Mouse (Mus musculus) forebrain, embryonic 12.5 days (tissue): ENCODE data around the gene Chmp5. TPM values are rescaled to one million over a fixed set of nuclear protein-coding genes. Genes with fewer than 3 reads are reported as not detected.

ENCODE experiments used
- ATAC-seq: fragments of 200-750 bp; cut with Nextera tagmentation; 2 replicates; pipeline ENCODE4 v1.8.0; 2017; ENCODE audit warnings: moderate TSS enrichment; ENCODE audit not compliant: low FRiP score
- H3K27ac ChIP-seq: fragments of 300-500 bp; sonication (generic); 2 replicates; pipeline ENCODE4 v1.5.1; 2016; ENCODE audit warnings: mild to moderate bottlenecking
- H3K27me3 ChIP-seq: fragments of 300-500 bp; sonication (generic); 2 replicates; pipeline ENCODE4 v1.6.1; 2016; ENCODE audit warnings: mild to moderate bottlenecking
- H3K36me3 ChIP-seq: fragments of 300-500 bp; sonication (generic); replicated peaks from 2 replicates; pipeline ENCODE4 v1.6.1; 2016; ENCODE audit warnings: mild to moderate bottlenecking
- H3K4me1 ChIP-seq: fragments of 300-500 bp; sonication (generic); 2 replicates; pipeline ENCODE4 v1.6.1; 2016
- H3K4me2 ChIP-seq: fragments of 300-500 bp; sonication (generic); 2 replicates; pipeline ENCODE4 v1.6.1; 2016; ENCODE audit warnings: mild to moderate bottlenecking, moderate library complexity
- H3K4me3 ChIP-seq: fragments of 300-500 bp; sonication (generic); replicated peaks from 2 replicates; pipeline ENCODE4 v1.5.1; 2016; ENCODE audit warnings: mild to moderate bottlenecking
- H3K9ac ChIP-seq: fragments of 300-500 bp; sonication (generic); 2 replicates; pipeline ENCODE4 v1.6.1; 2016; ENCODE audit warnings: mild to moderate bottlenecking
- H3K9me3 ChIP-seq: fragments of 300-500 bp; sonication (generic); 2 replicates; pipeline ENCODE4 v1.6.1; 2016
- WGBS: fragments of 180-500 bp; shearing (Covaris S2); methylation state at CpG from one replicate; pipeline ENCODE4 v1.1.7; 2016; 5-methylcytosine and 5-hydroxymethylcytosine counted together
- polyA plus RNA-seq: library from polyadenylated mRNA; unstranded; fragments of >200 nt; fragmentation: Nextera tagmentation; extraction: Ambion mirVana; gene quantifications from 2 replicates; pipeline ENCODE4 v1.2.1, GENCODE M21; 2016

Gene Chmp5
- polyA plus RNA-seq, result 143 and 146 TPM in 2 replicates

DNA sequence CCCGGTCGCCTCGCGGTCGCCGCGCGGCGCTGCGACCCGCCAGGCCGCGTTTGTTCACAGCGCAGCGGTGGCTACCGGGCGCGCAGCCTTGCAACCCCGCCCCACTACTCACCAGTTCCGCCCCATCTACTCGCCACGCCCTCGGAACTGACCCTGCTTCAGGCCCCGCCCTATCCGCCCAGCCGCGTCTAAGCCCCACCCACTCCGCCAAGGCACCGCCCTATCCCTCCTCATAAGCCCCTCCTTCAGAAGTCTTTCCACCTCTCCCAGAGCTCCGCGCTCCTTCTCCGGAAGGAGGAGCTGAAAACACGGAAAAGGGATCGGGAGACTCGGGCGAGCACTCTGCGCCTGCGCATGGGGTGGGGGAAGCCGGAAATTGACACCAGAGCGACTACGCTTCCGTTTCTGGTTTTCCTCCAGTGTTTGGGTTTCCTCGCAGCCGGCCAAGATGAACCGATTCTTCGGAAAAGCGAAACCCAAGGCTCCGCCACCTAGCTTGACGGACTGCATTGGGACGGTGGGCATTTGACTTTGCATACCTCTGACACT, at the start of gene Chmp5, which contains the start of gene Bag1:
Gene Chmp5, plus strand, starts transcription at position 248 of the 549 bp plus-strand sequence.
Gene Bag1, minus strand, starts transcription at position 135 of the 549 bp plus-strand sequence.
- H3K27me3 ChIP-seq, result no peaks in the 10 kb centered on the region
- H3K27ac ChIP-seq, result peak within 1 kb of the TSS; percentile 87
- peak; percentile 99 for ATAC-seq
- under 1% methylated on average over 50 of the region's 50 CpGs for WGBS
- peak within 1 kb of the TSS; percentile 85 for H3K4me2 ChIP-seq
- no peaks in the 10 kb centered on the region for H3K9me3 ChIP-seq
- peak within 1 kb of the TSS; percentile 88 for H3K4me3 ChIP-seq
- H3K9ac ChIP-seq, result peak within 1 kb of the TSS; percentile 89
- H3K36me3 ChIP-seq, result peaks cover 44% of the 10 kb centered on the region
- H3K4me1 ChIP-seq, result peaks cover 24% of the 10 kb centered on the region

DNA sequence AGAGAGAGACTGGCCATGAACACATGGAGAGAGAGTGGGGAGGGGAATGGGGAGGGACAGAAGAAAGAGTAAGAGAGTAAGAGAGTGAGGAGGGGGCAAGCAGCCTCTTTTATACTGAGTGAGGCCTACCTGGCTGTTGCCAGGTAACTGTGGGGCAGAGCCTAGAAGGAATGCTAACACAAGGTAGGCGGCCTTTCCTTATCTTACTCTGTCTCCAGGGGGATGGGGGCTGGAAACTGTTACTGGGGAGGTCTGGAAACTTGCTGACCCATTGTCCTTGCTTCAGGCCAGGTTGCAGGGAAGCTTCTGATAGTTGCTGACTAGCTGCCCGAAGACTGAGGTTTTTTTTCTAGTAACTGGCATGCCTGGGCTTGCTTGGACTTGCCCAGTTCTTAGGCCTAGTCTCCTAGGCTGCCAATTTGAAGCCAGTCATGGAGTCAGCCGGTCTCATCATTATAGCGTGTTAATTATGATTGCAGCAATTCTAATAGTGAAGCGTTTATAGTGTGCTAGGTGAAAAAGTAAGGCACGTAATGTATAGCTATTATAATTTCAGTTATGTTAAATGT, 49.6 kb upstream of the Chmp5 start:
- no peak overlapping the region for H3K27ac ChIP-seq

DNA sequence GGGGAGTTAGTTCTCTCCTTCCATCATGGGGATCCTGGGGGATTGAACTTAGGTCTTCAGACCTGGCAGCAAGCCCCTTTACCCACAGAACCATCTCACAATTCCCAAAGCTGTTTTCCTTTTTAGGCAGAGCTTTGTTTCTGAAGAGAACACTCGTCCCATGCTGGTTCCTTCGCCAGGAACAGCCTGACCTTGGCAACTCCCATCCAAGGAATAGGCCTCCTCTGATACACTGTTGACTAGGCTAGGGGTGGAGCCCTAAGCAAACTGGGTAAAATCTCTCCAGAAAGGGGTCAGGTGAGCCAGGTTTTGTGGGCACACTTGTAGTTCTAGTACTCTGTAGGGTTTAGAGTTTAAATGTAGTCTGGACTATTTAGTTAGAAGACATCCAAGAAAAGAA, 48.9 kb upstream of the Chmp5 start:
- Histone ChIP-seq H3K4me2 (no peak overlapping the region), H3K27ac (no peak overlapping the region), H3K4me3 (no peak overlapping the region), H3K36me3 (no peaks in the 10 kb centered on the region), H3K27me3 (no peaks in the 10 kb centered on the region), H3K9me3 (no peaks in the 10 kb centered on the region), H3K9ac (no peak overlapping the region), H3K4me1 (no peaks in the 10 kb centered on the region)
- ATAC-seq, result no peak
- WGBS, result 65% methylated on average over 2 of the region's 2 CpGs

More for the DNA sequence above, 49.6 kb upstream of the Chmp5 start:
- Histone ChIP-seq H3K9ac (no peak overlapping the region), H3K27me3 (no peaks in the 10 kb centered on the region), H3K9me3 (no peaks in the 10 kb centered on the region), H3K4me1 (no peaks in the 10 kb centered on the region), H3K4me3 (no peak overlapping the region), H3K36me3 (no peaks in the 10 kb centered on the region), H3K4me2 (no peak overlapping the region)
- WGBS, result 76% methylated on average over 6 of the region's 6 CpGs
- no peak for ATAC-seq

- Histone ChIP-seq H3K4me1 (no peaks in the 10 kb centered on the region), H3K27ac (no peak overlapping the region), H3K9me3 (no peaks in the 10 kb centered on the region), H3K36me3 (no peaks in the 10 kb centered on the region), H3K4me3 (no peak overlapping the region), H3K4me2 (no peak overlapping the region), H3K27me3 (no peaks in the 10 kb centered on the region), H3K9ac (no peak overlapping the region)
- no peak for ATAC-seq
- WGBS, result 91% methylated on average over 3 of the region's 3 CpGs
Measured at GRCm38 (mm10) chr4:40900071-40900470, 48.1 kb upstream of the Chmp5 start.

- no peak overlapping the region for H3K27ac ChIP-seq
- H3K36me3 ChIP-seq, result no peaks in the 10 kb centered on the region
- WGBS, result 87% methylated on average over 4 of the region's 4 CpGs
- no peaks in the 10 kb centered on the region for H3K4me1 ChIP-seq
- no peak overlapping the region for H3K4me2 ChIP-seq
- no peak overlapping the region for H3K4me3 ChIP-seq
- H3K9ac ChIP-seq, result no peak overlapping the region
- H3K9me3 ChIP-seq, result no peaks in the 10 kb centered on the region
- H3K27me3 ChIP-seq, result no peaks in the 10 kb centered on the region
- ATAC-seq, result no peak
Measured at GRCm38 (mm10) chr4:40900612-40901011, 47.6 kb upstream of the Chmp5 start.

GRCm38 (mm10) chr4:40906298-40906697, 41.9 kb upstream of the Chmp5 start:
- H3K27ac ChIP-seq, result no peak overlapping the region
- H3K36me3 ChIP-seq, result no peaks in the 10 kb centered on the region
- ATAC-seq, result no peak
- H3K27me3 ChIP-seq, result no peaks in the 10 kb centered on the region
- 56% methylated on average over 1 of the region's 1 CpGs for WGBS
- no peaks in the 10 kb centered on the region for H3K4me1 ChIP-seq
- no peak overlapping the region for H3K4me2 ChIP-seq
- no peak overlapping the region for H3K9ac ChIP-seq
- no peaks in the 10 kb centered on the region for H3K9me3 ChIP-seq
- no peak overlapping the region for H3K4me3 ChIP-seq

DNA sequence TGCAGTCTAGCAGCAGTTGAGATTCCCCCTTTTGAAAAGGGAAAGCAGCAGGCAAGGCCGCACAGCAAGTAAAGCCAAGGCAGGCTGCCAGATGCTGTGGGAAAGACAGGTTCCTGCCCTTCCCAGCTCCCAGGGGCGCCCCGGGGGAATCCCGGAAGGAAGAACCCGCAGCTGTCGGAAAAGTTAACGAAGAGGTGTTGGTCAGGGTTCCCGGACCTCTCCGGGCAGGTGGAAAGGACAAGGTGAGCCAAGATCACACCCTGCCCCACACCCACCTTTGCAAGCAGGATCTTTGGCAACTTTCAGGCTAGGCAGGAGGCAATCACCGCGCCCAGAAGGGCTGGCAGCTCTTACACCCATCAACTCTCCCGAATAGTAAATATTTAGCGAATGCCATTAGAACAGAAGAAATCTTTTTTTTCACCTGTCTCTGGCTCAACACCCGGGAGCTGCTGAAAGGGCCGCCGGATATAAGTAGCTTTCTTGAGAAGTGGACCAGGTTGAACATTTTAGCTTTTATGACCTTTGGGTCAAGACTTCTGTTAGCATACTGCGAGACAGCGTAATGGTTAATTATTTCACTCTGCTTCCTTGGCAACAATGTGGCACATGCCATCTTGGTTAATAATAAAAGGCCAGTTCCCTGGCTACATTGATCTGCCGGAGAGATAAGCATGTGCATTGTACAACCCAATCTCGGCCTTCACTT, 39.8 kb upstream of the Chmp5 start:
- Histone ChIP-seq H3K4me1 (no peaks in the 10 kb centered on the region), H3K27ac (no peak overlapping the region), H3K27me3 (no peaks in the 10 kb centered on the region), H3K36me3 (no peaks in the 10 kb centered on the region), H3K4me3 (no peak overlapping the region), H3K4me2 (no peak overlapping the region), H3K9ac (0 out of 2 replicates have a peak overlapping the region, but pooled peaks have one; percentile 2), H3K9me3 (no peaks in the 10 kb centered on the region)
- WGBS, result 62% methylated on average over 20 of the region's 20 CpGs
- ATAC-seq, result no peak

GRCm38 (mm10) chr4:40914287-40914867, 33.8 kb upstream of the Chmp5 start:
- Histone ChIP-seq H3K4me3 (no peak overlapping the region), H3K27ac (no peak overlapping the region), H3K4me1 (no peaks in the 10 kb centered on the region), H3K27me3 (no peaks in the 10 kb centered on the region), H3K9me3 (no peaks in the 10 kb centered on the region; the same call in 1 of the 2 replicates), H3K4me2 (no peak overlapping the region), H3K9ac (no peak overlapping the region), H3K36me3 (no peaks in the 10 kb centered on the region)
- no peak for ATAC-seq

DNA sequence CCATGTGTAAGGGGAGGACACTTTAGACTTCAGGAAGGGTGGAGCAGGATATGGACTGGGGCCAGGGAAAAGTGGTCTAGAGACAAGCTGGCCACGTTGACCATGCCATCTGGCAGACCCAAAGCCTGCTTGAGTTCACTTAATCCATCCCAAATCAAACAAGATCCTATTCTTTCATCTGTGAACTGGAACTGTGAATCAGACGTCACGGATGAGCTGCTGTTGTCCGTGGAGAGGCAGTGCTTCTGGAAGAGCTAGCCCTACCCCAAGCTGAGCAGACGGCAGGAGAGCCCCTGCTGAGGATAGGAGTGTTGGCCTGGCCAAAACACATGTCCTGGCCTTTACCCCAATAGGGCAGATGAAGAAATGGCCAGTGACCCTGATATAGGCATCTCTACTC, 32.3 kb upstream of the Chmp5 start:
- Histone ChIP-seq H3K4me1 (no peaks in the 10 kb centered on the region), H3K9ac (no peak overlapping the region), H3K4me2 (no peak overlapping the region), H3K36me3 (no peaks in the 10 kb centered on the region), H3K4me3 (no peak overlapping the region), H3K27me3 (no peaks in the 10 kb centered on the region), H3K27ac (no peak overlapping the region), H3K9me3 (no peaks in the 10 kb centered on the region; the same call in 1 of the 2 replicates)
- no peak for ATAC-seq
- WGBS, result 82% methylated on average over 5 of the region's 5 CpGs

DNA sequence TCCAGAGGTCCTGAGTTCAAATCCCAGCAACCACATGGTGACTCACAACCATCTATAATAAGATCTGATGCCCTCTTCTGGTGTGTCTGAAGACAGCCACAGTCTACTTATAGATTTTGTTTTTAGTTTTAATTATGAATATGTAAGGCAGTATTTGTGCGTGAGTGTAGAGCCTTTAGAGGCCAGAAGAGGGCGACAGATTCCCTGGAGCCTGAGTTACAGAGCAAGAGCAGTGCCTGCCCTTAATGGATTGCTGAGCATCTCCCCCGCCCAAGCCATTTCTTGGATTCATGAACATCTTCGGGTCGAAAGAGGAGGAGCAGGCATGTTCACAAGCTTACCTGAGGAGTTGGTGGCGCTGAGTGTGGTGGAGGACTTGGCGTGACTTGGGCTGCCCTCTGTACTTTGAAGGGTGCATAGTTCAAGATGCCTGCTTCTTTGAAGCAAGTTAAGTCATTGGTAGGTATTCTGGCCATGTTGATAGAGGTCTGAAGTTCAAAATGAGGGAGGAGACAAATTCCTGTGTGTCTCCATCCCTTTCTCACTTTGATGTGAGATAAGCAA, 31.5 kb upstream of the Chmp5 start:
- WGBS, result 90% methylated on average over 7 of the region's 7 CpGs
- ATAC-seq, result no peak
- Histone ChIP-seq H3K4me2 (no peak overlapping the region), H3K27ac (no peak overlapping the region), H3K4me1 (no peaks in the 10 kb centered on the region), H3K4me3 (no peak overlapping the region), H3K9ac (no peak overlapping the region), H3K9me3 (no peaks in the 10 kb centered on the region; the same call in 1 of the 2 replicates), H3K36me3 (no peaks in the 10 kb centered on the region), H3K27me3 (no peaks in the 10 kb centered on the region)

GRCm38 (mm10) chr4:40919785-40920184, 28.4 kb upstream of the Chmp5 start, which contains the start of gene Spink4:
Gene Spink4 (plus strand): TSS chr4:40920052.
- H3K4me3 ChIP-seq, result no peak within 1 kb of the TSS
- no peaks in the 10 kb centered on the region for H3K4me1 ChIP-seq
- no peak for ATAC-seq
- H3K27ac ChIP-seq, result no peak within 1 kb of the TSS
- H3K4me2 ChIP-seq, result no peak within 1 kb of the TSS
- H3K9ac ChIP-seq, result no peak within 1 kb of the TSS
- WGBS, result 85% methylated on average over 3 of the region's 3 CpGs
- H3K27me3 ChIP-seq, result no peaks in the 10 kb centered on the region
- no peaks in the 10 kb centered on the region; the same call in 1 of the 2 replicates for H3K9me3 ChIP-seq
- no peaks in the 10 kb centered on the region for H3K36me3 ChIP-seq

- ATAC-seq, result no peak
- Histone ChIP-seq H3K27ac (no peak overlapping the region), H3K9ac (no peak overlapping the region), H3K4me3 (no peak overlapping the region), H3K4me1 (no peaks in the 10 kb centered on the region), H3K36me3 (no peaks in the 10 kb centered on the region), H3K4me2 (no peak overlapping the region), H3K27me3 (no peaks in the 10 kb centered on the region), H3K9me3 (no peaks in the 10 kb centered on the region; the same call in 1 of the 2 replicates)
- 83% methylated on average over 2 of the region's 2 CpGs for WGBS
Measured at GRCm38 (mm10) chr4:40920576-40920975, 27.6 kb upstream of the Chmp5 start.
